Mouse (Mus musculus) forebrain, embryonic 13.5 days (tissue): ENCODE results near the gene Map7. TPM values are rescaled to one million over a fixed set of nuclear protein-coding genes. Genes with fewer than 3 reads are reported as not detected.
A peak's percentile ranks its signal among the peaks of the same experiment; 100 is the strongest.

Experiments used
- ATAC-seq: fragments of 200-750 bp; cut with Nextera tagmentation; 2 replicates; pipeline ENCODE4 v1.8.0; 2017
- H3K27ac ChIP-seq: fragments of 300-500 bp; sonication (generic); 2 replicates; pipeline ENCODE4 v1.5.1; 2015; ENCODE audit warnings: inconsistent platforms, mild to moderate bottlenecking, moderate library complexity
- H3K27me3 ChIP-seq: fragments of 300-500 bp; sonication (generic); 2 replicates; pipeline ENCODE4 v1.6.1; 2015; ENCODE audit warnings: mild to moderate bottlenecking, inconsistent platforms
- H3K36me3 ChIP-seq: fragments of 300-500 bp; sonication (generic); 2 replicates; pipeline ENCODE4 v1.6.1; 2015; ENCODE audit warnings: mild to moderate bottlenecking, inconsistent platforms; ENCODE audit not compliant: poor library complexity, severe bottlenecking
- H3K4me1 ChIP-seq: fragments of 300-500 bp; sonication (generic); 2 replicates; pipeline ENCODE4 v1.6.1; 2015; ENCODE audit warnings: inconsistent platforms
- H3K4me2 ChIP-seq: fragments of 300-500 bp; sonication (generic); 2 replicates; pipeline ENCODE4 v1.6.1; 2015; ENCODE audit warnings: inconsistent platforms, mild to moderate bottlenecking, moderate library complexity
- H3K4me3 ChIP-seq: fragments of 300-500 bp; sonication (generic); 2 replicates; pipeline ENCODE4 v1.5.1; 2015; ENCODE audit warnings: mild to moderate bottlenecking, inconsistent platforms
- H3K9ac ChIP-seq: fragments of 300-500 bp; sonication (generic); 2 replicates; pipeline ENCODE4 v1.6.1; 2015; ENCODE audit warnings: mild to moderate bottlenecking, inconsistent platforms
- H3K9me3 ChIP-seq: fragments of 300-500 bp; sonication (generic); replicated peaks from 2 replicates; pipeline ENCODE4 v1.6.1; 2016; ENCODE audit warnings: inconsistent platforms
- WGBS: fragments of 180-500 bp; shearing (Covaris S2); methylation state at CpG from one replicate; pipeline ENCODE4 v1.1.7; 2015; 5-methylcytosine and 5-hydroxymethylcytosine counted together
- microRNA-seq: library from miRNA; unstranded; fragments of <30 nt; microRNA quantifications from one replicate; pipeline ENCODE4, GENCODE M21; 2016
- polyA plus RNA-seq: library from polyadenylated mRNA; unstranded; fragments of >200 nt; fragmentation: Nextera tagmentation; extraction: Ambion mirVana; gene quantifications from 2 replicates; pipeline ENCODE4 v1.2.1, GENCODE M21; 2015

Gene Map7
- polyA plus RNA-seq, 1 experiment from 2014 or later, result 4.1 TPM

GRCm38 (mm10) chr10:20312736-20313301, 164.5 kb downstream of the Map7 start:
- no peaks in the 10 kb centered on the region for H3K9me3 ChIP-seq
- WGBS, result under 1% methylated on average over 52 of the region's 54 CpGs
- ATAC-seq, result peak; percentile 79
- peaks cover 3% of the 10 kb centered on the region; the same call in 1 of the 2 replicates for H3K36me3 ChIP-seq
- H3K4me1 ChIP-seq, result peaks cover 22% of the 10 kb centered on the region
- peak overlapping the region; percentile 91 for H3K9ac ChIP-seq
- peak overlapping the region; percentile 77 for H3K4me3 ChIP-seq
- H3K4me2 ChIP-seq, result peak overlapping the region; percentile 67
- H3K27ac ChIP-seq, result peak overlapping the region; percentile 100
- H3K27me3 ChIP-seq, result no peaks in the 10 kb centered on the region

DNA sequence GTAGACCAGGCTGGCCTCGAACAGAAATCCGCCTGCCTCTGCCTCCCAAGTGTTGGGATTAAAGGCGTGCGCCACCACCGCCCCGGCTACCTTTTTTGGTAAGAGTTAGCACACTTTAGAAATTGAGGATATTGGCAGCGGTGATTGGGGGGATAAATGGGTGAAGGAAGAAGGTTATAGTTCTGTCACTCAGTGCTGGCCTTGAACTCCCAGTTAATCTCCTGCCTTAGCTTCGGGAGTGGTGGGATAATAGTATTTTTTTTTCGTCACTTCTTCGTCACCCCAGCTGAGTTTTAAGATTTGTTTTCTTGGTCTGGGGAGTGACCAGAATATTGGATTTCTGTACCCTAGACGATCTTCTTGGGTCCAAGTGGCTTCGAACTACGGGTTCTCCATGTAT, 165.2 kb downstream of the Map7 start:
- Histone ChIP-seq H3K9ac (peak overlapping the region; percentile 91), H3K27me3 (no peaks in the 10 kb centered on the region), H3K36me3 (peaks cover 8% of the 10 kb centered on the region), H3K4me2 (peak overlapping the region; percentile 67), H3K4me1 (peaks cover 22% of the 10 kb centered on the region), H3K27ac (no peak overlapping the region), H3K9me3 (no peaks in the 10 kb centered on the region), H3K4me3 (peak overlapping the region; percentile 77)
- 49% methylated on average over 13 of the region's 13 CpGs for WGBS
- ATAC-seq, result no peak

GRCm38 (mm10) chr10:20313941-20314340, 165.7 kb downstream of the Map7 start:
- no peak overlapping the region for H3K27ac ChIP-seq
- 89% methylated on average over 4 of the region's 4 CpGs for WGBS
- ATAC-seq, result no peak
- peak overlapping the region; percentile 67 for H3K4me2 ChIP-seq
- peaks cover 22% of the 10 kb centered on the region for H3K4me1 ChIP-seq
- H3K9me3 ChIP-seq, result no peaks in the 10 kb centered on the region
- H3K36me3 ChIP-seq, result peaks cover 13% of the 10 kb centered on the region
- no peaks in the 10 kb centered on the region for H3K27me3 ChIP-seq
- no peak overlapping the region for H3K9ac ChIP-seq
- peak overlapping the region; percentile 77 for H3K4me3 ChIP-seq

DNA sequence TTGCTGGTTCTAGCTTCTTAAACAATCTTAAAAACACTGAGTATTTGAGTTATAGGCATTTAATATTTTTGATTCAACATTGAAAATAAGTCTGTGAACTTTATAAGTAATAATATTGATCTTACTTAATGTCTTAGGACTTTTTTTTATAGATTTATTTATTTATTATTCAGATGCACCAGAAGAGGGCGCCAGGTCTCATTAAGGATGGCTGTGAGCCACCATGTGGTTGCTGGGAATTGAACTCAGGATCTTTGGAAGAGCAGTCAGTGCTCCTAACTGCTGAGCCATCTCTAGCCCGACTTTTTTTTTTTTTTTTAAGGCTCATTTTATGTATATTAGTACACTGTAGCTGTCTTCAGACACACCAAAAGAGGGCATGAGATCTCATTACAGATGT, 166.5 kb downstream of the Map7 start:
- no peaks in the 10 kb centered on the region for H3K27me3 ChIP-seq
- H3K36me3 ChIP-seq, result peaks cover 19% of the 10 kb centered on the region
- H3K9me3 ChIP-seq, result no peaks in the 10 kb centered on the region
- no peak overlapping the region for H3K4me3 ChIP-seq
- no peak for ATAC-seq
- no peak overlapping the region for H3K9ac ChIP-seq
- H3K4me2 ChIP-seq, result no peak overlapping the region
- H3K4me1 ChIP-seq, result peaks cover 22% of the 10 kb centered on the region
- WGBS, result 67% methylated on average over 2 of the region's 2 CpGs
- no peak overlapping the region for H3K27ac ChIP-seq

DNA sequence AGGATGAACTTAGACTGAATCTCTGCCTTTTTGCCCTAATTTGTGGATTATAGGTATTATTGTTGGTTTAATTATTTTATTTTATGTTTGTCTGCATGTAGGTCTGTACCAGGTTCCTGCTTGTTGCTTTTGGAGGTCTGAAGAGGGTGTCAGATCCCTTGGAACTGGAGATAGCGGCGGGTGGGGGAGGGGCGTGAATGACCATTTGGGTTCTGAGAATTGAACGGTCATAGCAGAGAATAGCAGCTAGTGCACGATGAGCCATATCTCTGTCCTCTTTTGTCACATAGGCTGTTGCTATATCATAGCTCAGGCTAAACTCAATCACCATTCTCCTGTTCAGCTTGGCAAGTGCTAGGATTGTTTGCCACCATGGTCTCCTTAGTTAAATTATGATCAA, 169.2 kb downstream of the Map7 start:
- Histone ChIP-seq H3K4me2 (no peak overlapping the region), H3K27me3 (no peaks in the 10 kb centered on the region), H3K9ac (no peak overlapping the region), H3K9me3 (no peaks in the 10 kb centered on the region), H3K4me3 (no peak overlapping the region), H3K4me1 (peaks cover 11% of the 10 kb centered on the region), H3K36me3 (peaks cover 32% of the 10 kb centered on the region), H3K27ac (no peak overlapping the region)
- ATAC-seq, result no peak
- 91% methylated on average over 5 of the region's 5 CpGs for WGBS

DNA sequence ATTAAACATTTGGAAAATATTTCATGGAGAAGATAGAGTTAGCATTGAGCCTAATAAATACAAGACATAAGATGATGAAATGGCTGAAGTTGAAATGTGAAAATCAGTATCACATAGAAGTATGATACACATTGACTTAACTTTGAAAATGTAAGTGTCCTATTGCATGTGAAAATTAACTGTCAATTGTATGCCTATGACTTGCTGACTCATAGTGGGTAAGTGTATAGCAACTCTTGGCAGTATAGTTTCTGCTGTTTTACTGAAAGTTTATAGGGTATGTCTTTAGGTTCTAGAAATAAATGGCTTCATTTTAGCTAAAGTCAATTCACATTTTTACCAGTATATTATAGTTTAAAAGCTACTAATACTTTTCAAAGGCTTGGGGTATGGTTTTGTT, 178.0 kb downstream of the Map7 start:
- no peaks in the 10 kb centered on the region for H3K4me1 ChIP-seq
- H3K4me2 ChIP-seq, result no peak overlapping the region
- no peak overlapping the region for H3K4me3 ChIP-seq
- H3K27me3 ChIP-seq, result no peaks in the 10 kb centered on the region
- H3K9ac ChIP-seq, result no peak overlapping the region
- no peak for ATAC-seq
- peaks cover 77% of the 10 kb centered on the region for H3K36me3 ChIP-seq
- no peak overlapping the region for H3K27ac ChIP-seq
- no peaks in the 10 kb centered on the region for H3K9me3 ChIP-seq

Small RNAs within 50 kb of the gene (microRNA-seq; reads per million reads assigned to microRNA genes)
- not detected for gene Mir6413

Other genes starting within 250 kb of the Map7 start
- 26.5 and 31.1 TPM in 2 replicates for gene Pex7, start 240.8 kb upstream of the Map7 start, polyA plus RNA-seq
- 0.36 and 0.64 TPM in 2 replicates for gene Map3k5, start 214.0 kb upstream of the Map7 start, polyA plus RNA-seq
- gene Bclaf1, start 164.0 kb downstream of the Map7 start, polyA plus RNA-seq, result 152 and 170 TPM in 2 replicates
- 2.6 and 3.0 TPM in 2 replicates for gene Mtfr2, start 199.3 kb downstream of the Map7 start, polyA plus RNA-seq